Mouse (Mus musculus) liver, embryonic 14.5 days (tissue): Measurements from ENCODE around the gene 4930516K23Rik.

Experiments
- CTCF ChIP-seq: IDR thresholded peaks from 2 replicates; pipeline ENCODE4 v1.5.1; 2016; ENCODE audit warnings: antibody characterized with exemption, low read depth, control low read depth
- EP300 ChIP-seq: IDR thresholded peaks from 2 replicates; pipeline ENCODE4 v1.6.1; 2016; ENCODE audit warnings: antibody characterized with exemption, low read depth

DNA sequence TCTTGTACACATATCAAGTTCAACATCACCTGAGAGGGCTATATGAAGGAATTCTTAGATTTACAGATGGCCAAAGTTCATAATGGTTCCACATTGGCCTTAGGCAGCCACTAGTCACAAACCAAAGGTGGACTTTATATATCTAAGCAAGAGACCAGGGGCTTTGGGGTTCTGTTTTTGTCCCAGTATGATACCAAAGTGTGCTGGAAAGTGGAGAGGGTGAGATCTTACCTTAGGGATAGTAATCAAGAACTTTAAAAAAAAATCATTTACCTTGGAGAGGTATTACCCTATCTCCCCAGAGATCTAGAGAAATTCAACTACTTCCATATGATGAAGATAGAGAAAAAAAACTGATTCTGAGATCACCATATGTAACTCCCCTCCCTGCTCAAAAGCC, 44.0 kb downstream of the 4930516K23Rik start, which contains the start of gene Olfr639:
- no peak for TF ChIP-seq CTCF
- TF ChIP-seq EP300 = no peak
